Mouse (Mus musculus) urinary bladder, adult 18-20 months (tissue): ENCODE results near the gene Vmn2r83.
"Not testable (repeated sequence)": the region's sequence is repeated elsewhere in the genome, so short reads cannot be mapped to it uniquely, and the experiment has no call there.

Experiments
- DNase-seq, 2 experiments: peaks; one replicate each; pipeline ENCODE4 v3.0.0; 2022; ENCODE audit warnings: low spot score in 2 of 2, mixed read lengths in 2 of 2

Vmn2r83 gene

GRCm38 (mm10) chr10:79468431-79468830, at the start of gene Vmn2r83:
Gene Vmn2r83 (plus strand): TSS chr10:79468731.
- no peak for DNase-seq

- not testable (repeated sequence) for DNase-seq
Measured at GRCm38 (mm10) chr10:79435141-79435820, 33.2 kb upstream of the Vmn2r83 start.

- DNase-seq = no peak
Measured at GRCm38 (mm10) chr10:79495886-79496285, 27.4 kb downstream of the Vmn2r83 start.

GRCm38 (mm10) chr10:79496701-79497288, 28.3 kb downstream of the Vmn2r83 start:
- no peak for DNase-seq

- DNase-seq = no peak
Measured at GRCm38 (mm10) chr10:79502830-79503644, 34.5 kb downstream of the Vmn2r83 start.

GRCm38 (mm10) chr10:79506709-79507108, 38.2 kb downstream of the Vmn2r83 start:
- DNase-seq = no peak

- DNase-seq = no peak
Measured at GRCm38 (mm10) chr10:79524433-79524832, 55.9 kb downstream of the Vmn2r83 start.

- no peak for DNase-seq
Measured at GRCm38 (mm10) chr10:79525456-79526325, 57.2 kb downstream of the Vmn2r83 start.

- no peak for DNase-seq
Measured at GRCm38 (mm10) chr10:79526661-79527452, 58.3 kb downstream of the Vmn2r83 start.

- no peak for DNase-seq
Measured at GRCm38 (mm10) chr10:79527453-79527845, 58.9 kb downstream of the Vmn2r83 start.

GRCm38 (mm10) chr10:79528081-79528480, 59.5 kb downstream of the Vmn2r83 start:
- DNase-seq = no peak

GRCm38 (mm10) chr10:79530241-79530640, 61.7 kb downstream of the Vmn2r83 start:
- DNase-seq = no peak

GRCm38 (mm10) chr10:79530721-79531120, 62.2 kb downstream of the Vmn2r83 start:
- no peak for DNase-seq

- no peak for DNase-seq
Measured at GRCm38 (mm10) chr10:79531593-79531992, 63.1 kb downstream of the Vmn2r83 start.

GRCm38 (mm10) chr10:79532678-79533077, 64.1 kb downstream of the Vmn2r83 start:
- DNase-seq = peak in 1 of 2 experiments; percentile 28

- peak; percentile 80 to 85 for DNase-seq
Measured at GRCm38 (mm10) chr10:79533126-79533911, 64.8 kb downstream of the Vmn2r83 start, which contains the start of gene Plpp2. Gene Plpp2 (minus strand): TSS chr10:79533796.

- no peak for DNase-seq
Measured at GRCm38 (mm10) chr10:79534426-79534825, 65.9 kb downstream of the Vmn2r83 start.

- no peak for DNase-seq
Measured at GRCm38 (mm10) chr10:79535431-79535830, 66.9 kb downstream of the Vmn2r83 start.

GRCm38 (mm10) chr10:79536461-79537080, 68.0 kb downstream of the Vmn2r83 start:
- no peak for DNase-seq
